Mouse (Mus musculus) right cerebral cortex, adult 18-20 months (tissue): ENCODE results near the gene Anks1.

Experiments used
- DNase-seq: peaks from one replicate; pipeline ENCODE4 v3.0.0; 2022; ENCODE audit warnings: mixed read lengths

Anks1 gene

GRCm38 (mm10) chr17:28063163-28063562, 154.1 kb downstream of the Anks1 start:
- DNase-seq = no peak

- no peak for DNase-seq
These were observed 158.2 kb downstream of the Anks1 start for GRCm38 (mm10) chr17:28067303-28067702.

- DNase-seq = no peak
These were observed 160.3 kb downstream of the Anks1 start for GRCm38 (mm10) chr17:28069446-28069845.

GRCm38 (mm10) chr17:28070256-28070655, 161.2 kb downstream of the Anks1 start:
- no peak for DNase-seq

GRCm38 (mm10) chr17:28072730-28073129, 163.6 kb downstream of the Anks1 start:
- DNase-seq = peak; percentile 60

GRCm38 (mm10) chr17:28074486-28074885, 165.4 kb downstream of the Anks1 start:
- DNase-seq = no peak

- DNase-seq = no peak
These were observed 168.9 kb downstream of the Anks1 start for GRCm38 (mm10) chr17:28078028-28078427.

GRCm38 (mm10) chr17:28079618-28080017, 170.5 kb downstream of the Anks1 start:
- DNase-seq = peak; percentile 86

GRCm38 (mm10) chr17:28080045-28080816, 171.1 kb downstream of the Anks1 start, which contains the start of gene Tcp11:
Tcp11 (minus strand) TSS chr17:28080639.
- DNase-seq = no peak

GRCm38 (mm10) chr17:28080817-28081165, 171.7 kb downstream of the Anks1 start:
- no peak for DNase-seq

- no peak for DNase-seq
These were observed 172.3 kb downstream of the Anks1 start for GRCm38 (mm10) chr17:28081385-28081784.

- no peak for DNase-seq
These were observed 172.8 kb downstream of the Anks1 start for GRCm38 (mm10) chr17:28081856-28082255.

- DNase-seq = no peak
These were observed 173.8 kb downstream of the Anks1 start for GRCm38 (mm10) chr17:28082863-28083262.

- DNase-seq = no peak
These were observed 175.3 kb downstream of the Anks1 start for GRCm38 (mm10) chr17:28084395-28084905.

GRCm38 (mm10) chr17:28084964-28085363, 175.9 kb downstream of the Anks1 start:
- peak; percentile 89 for DNase-seq

GRCm38 (mm10) chr17:28087430-28087829, 178.3 kb downstream of the Anks1 start:
- no peak for DNase-seq

GRCm38 (mm10) chr17:28088718-28089117, 179.6 kb downstream of the Anks1 start:
- DNase-seq = no peak

- DNase-seq = no peak
These were observed 183.2 kb downstream of the Anks1 start for GRCm38 (mm10) chr17:28092297-28092696.

GRCm38 (mm10) chr17:28093837-28094236, 184.7 kb downstream of the Anks1 start:
- no peak for DNase-seq

- DNase-seq = no peak
These were observed 187.3 kb downstream of the Anks1 start for GRCm38 (mm10) chr17:28096418-28096817.

GRCm38 (mm10) chr17:28097308-28097707, 188.2 kb downstream of the Anks1 start:
- DNase-seq = no peak

GRCm38 (mm10) chr17:28099086-28099485, 190.0 kb downstream of the Anks1 start:
- no peak for DNase-seq

- no peak for DNase-seq
These were observed 191.6 kb downstream of the Anks1 start for GRCm38 (mm10) chr17:28100669-28101068.

- DNase-seq = no peak
These were observed 192.3 kb downstream of the Anks1 start for GRCm38 (mm10) chr17:28101284-28101887.
